Mouse (Mus musculus): ENCODE data around the gene Cdx2. TPM values are rescaled to one million over a fixed set of nuclear protein-coding genes. Genes with fewer than 3 reads are reported as not detected.
A peak's percentile ranks its signal among the peaks of the same experiment; 100 is the strongest.

The Cdx2 gene
- total and polyA plus RNA-seq, 2 experiments from 2014 or later: not detected

- 20% methylated on average over 16 of the region's 17 CpGs for WGBS
- no peak overlapping the region for H3K9ac ChIP-seq (replicated peaks; ENCODE audit: low read length, poor library complexity, severe bottlenecking)
- no peaks in the 10 kb centered on the region for H3K4me1 ChIP-seq (ENCODE audit: insufficient read depth, low read length)
- no peak overlapping the region for H3K4me2 ChIP-seq (ENCODE audit: low read depth, low read length, poor library complexity, severe bottlenecking)
- no peaks in the 10 kb centered on the region for H3K36me3 ChIP-seq (ENCODE audit: insufficient read depth, low read length)
- ATAC-seq (ENCODE audit: low FRiP score) (no peak), DNase-seq (ENCODE audit: low spot score) (peak; percentile 55)
- H3K9me3 ChIP-seq (ENCODE audit: low read length): no peaks in the 10 kb centered on the region
- no peak overlapping the region for H3K4me3 ChIP-seq (ENCODE audit: low read depth, low read length)
- TF ChIP-seq CTCF (IDR thresholded peaks at IDR 0.05): peak; percentile 82
- no peak overlapping the region for H3K27ac ChIP-seq (ENCODE audit: low read depth, low read length)
- peaks cover 21% of the 10 kb centered on the region for H3K27me3 ChIP-seq (ENCODE audit: insufficient read depth, low read length)
Measured at GRCm38 (mm10) chr5:147323237-147323917, 16.3 kb upstream of the Cdx2 start.

DNA sequence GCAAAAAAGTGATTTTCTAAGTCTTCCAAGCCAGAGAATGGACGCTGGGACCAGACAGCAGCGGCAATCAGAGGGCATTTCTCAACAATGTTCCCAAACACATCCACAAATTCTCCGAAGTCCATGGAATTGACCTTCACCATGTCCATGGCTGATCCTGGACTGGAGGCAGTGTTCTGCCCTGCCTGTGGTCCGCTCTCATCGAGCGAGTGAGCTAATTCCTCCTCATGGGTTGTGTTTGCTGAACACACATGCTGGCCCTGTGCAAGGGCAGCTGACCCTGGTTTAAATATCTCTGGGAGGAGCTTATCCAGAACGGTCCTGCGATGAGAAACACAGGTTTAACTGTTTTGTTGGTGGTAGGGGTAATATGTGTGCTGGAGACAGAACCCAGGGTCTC, 15.1 kb upstream of the Cdx2 start, which contains the start of gene Urad:
Gene Urad, minus strand, starts transcription at position 258 of the 400 bp plus-strand sequence.
- ATAC-seq (ENCODE audit: low FRiP score): no peak
- Histone ChIP-seq H3K27me3 (ENCODE audit: insufficient read depth, low read length) (peaks cover 33% of the 10 kb centered on the region), H3K4me3 (ENCODE audit: low read depth, low read length) (no peak within 1 kb of the TSS), H3K27ac (ENCODE audit: low read depth, low read length) (no peak within 1 kb of the TSS), H3K4me1 (ENCODE audit: insufficient read depth, low read length) (no peaks in the 10 kb centered on the region), H3K9ac (replicated peaks; ENCODE audit: low read length, poor library complexity, severe bottlenecking) (no peak within 1 kb of the TSS), H3K36me3 (ENCODE audit: insufficient read depth, low read length) (no peaks in the 10 kb centered on the region), H3K9me3 (ENCODE audit: low read length) (no peaks in the 10 kb centered on the region), H3K4me2 (ENCODE audit: low read depth, low read length, poor library complexity, severe bottlenecking) (no peak within 1 kb of the TSS)
- TF ChIP-seq CTCF (IDR thresholded peaks at IDR 0.05): no peak
- WGBS: 77% methylated on average over 8 of the region's 8 CpGs
- DNase-seq (ENCODE audit: low spot score): no peak

DNA sequence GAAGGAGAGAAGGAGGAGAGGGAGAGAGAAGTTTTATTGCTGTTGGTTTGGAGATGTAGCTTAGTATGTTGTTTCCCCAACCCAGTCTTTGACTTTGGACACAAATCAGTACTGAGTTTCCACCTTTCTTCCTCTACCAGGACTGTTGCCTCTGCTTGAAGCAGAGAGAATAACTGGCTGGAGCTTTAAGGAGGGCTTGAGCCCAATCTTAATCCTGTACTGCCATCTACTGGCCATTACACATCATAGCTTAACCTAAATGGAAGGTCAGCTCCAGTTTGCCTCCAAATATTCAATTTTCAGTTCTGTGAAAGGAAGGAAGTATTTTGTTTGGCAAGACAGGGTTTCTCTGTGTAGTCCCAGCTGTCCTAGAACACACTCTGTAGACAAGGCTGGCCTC, 12.6 kb upstream of the Cdx2 start:
- peaks cover 55% of the 10 kb centered on the region for H3K27me3 ChIP-seq (ENCODE audit: insufficient read depth, low read length)
- DNase-seq (ENCODE audit: low spot score) (peak; percentile 92), ATAC-seq (ENCODE audit: low FRiP score) (no peak; the same call in 1 of the 2 replicates)
- no peaks in the 10 kb centered on the region for H3K4me1 ChIP-seq (ENCODE audit: insufficient read depth, low read length)
- no peak overlapping the region for H3K4me3 ChIP-seq (ENCODE audit: low read depth, low read length)
- H3K9ac ChIP-seq (replicated peaks; ENCODE audit: low read length, poor library complexity, severe bottlenecking): no peak overlapping the region
- H3K9me3 ChIP-seq (ENCODE audit: low read length): no peaks in the 10 kb centered on the region
- no peak overlapping the region for H3K4me2 ChIP-seq (ENCODE audit: low read depth, low read length, poor library complexity, severe bottlenecking)
- TF ChIP-seq CTCF (IDR thresholded peaks at IDR 0.05): peak; percentile 95
- no peak overlapping the region for H3K27ac ChIP-seq (ENCODE audit: low read depth, low read length)
- no peaks in the 10 kb centered on the region for H3K36me3 ChIP-seq (ENCODE audit: insufficient read depth, low read length)

- DNase-seq (ENCODE audit: low spot score) (no peak), ATAC-seq (ENCODE audit: low FRiP score) (no peak)
- no peak overlapping the region for H3K4me2 ChIP-seq (ENCODE audit: low read depth, low read length, poor library complexity, severe bottlenecking)
- peaks cover 69% of the 10 kb centered on the region for H3K27me3 ChIP-seq (ENCODE audit: insufficient read depth, low read length)
- peak; percentile 15; the same call in 1 of the 2 replicates for TF ChIP-seq CTCF (IDR thresholded peaks at IDR 0.05)
- H3K4me3 ChIP-seq (ENCODE audit: low read depth, low read length): no peak overlapping the region
- no peaks in the 10 kb centered on the region for H3K9me3 ChIP-seq (ENCODE audit: low read length)
- no peaks in the 10 kb centered on the region for H3K36me3 ChIP-seq (ENCODE audit: insufficient read depth, low read length)
- no peak overlapping the region for H3K27ac ChIP-seq (ENCODE audit: low read depth, low read length)
- WGBS: 26% methylated on average over 7 of the region's 7 CpGs
- H3K4me1 ChIP-seq (ENCODE audit: insufficient read depth, low read length): no peaks in the 10 kb centered on the region
- no peak overlapping the region for H3K9ac ChIP-seq (replicated peaks; ENCODE audit: low read length, poor library complexity, severe bottlenecking)
Measured at GRCm38 (mm10) chr5:147317991-147318390, 10.9 kb upstream of the Cdx2 start.

- Histone ChIP-seq H3K27ac (ENCODE audit: low read depth, low read length) (no peak overlapping the region), H3K4me2 (ENCODE audit: low read depth, low read length, poor library complexity, severe bottlenecking) (no peak overlapping the region), H3K27me3 (ENCODE audit: insufficient read depth, low read length) (peaks cover 69% of the 10 kb centered on the region), H3K4me3 (ENCODE audit: low read depth, low read length) (no peak overlapping the region), H3K9me3 (ENCODE audit: low read length) (no peaks in the 10 kb centered on the region), H3K36me3 (ENCODE audit: insufficient read depth, low read length) (no peaks in the 10 kb centered on the region), H3K4me1 (ENCODE audit: insufficient read depth, low read length) (no peaks in the 10 kb centered on the region), H3K9ac (replicated peaks; ENCODE audit: low read length, poor library complexity, severe bottlenecking) (no peak overlapping the region)
- DNase-seq (ENCODE audit: low spot score) (no peak), ATAC-seq (ENCODE audit: low FRiP score) (no peak)
- 5% methylated on average over 7 of the region's 7 CpGs for WGBS
- no peak for TF ChIP-seq CTCF (IDR thresholded peaks at IDR 0.05)
Measured at GRCm38 (mm10) chr5:147317321-147317720, 10.3 kb upstream of the Cdx2 start.

- ATAC-seq (ENCODE audit: low FRiP score) (no peak), DNase-seq (ENCODE audit: low spot score) (no peak)
- H3K4me3 ChIP-seq (ENCODE audit: low read depth, low read length): peak overlapping the region; percentile 9; the same call in 1 of the 2 replicates
- H3K4me2 ChIP-seq (ENCODE audit: low read depth, low read length, poor library complexity, severe bottlenecking): no peak overlapping the region
- no peaks in the 10 kb centered on the region for H3K36me3 ChIP-seq (ENCODE audit: insufficient read depth, low read length)
- no peak overlapping the region for H3K9ac ChIP-seq (replicated peaks; ENCODE audit: low read length, poor library complexity, severe bottlenecking)
- under 1% methylated on average over 25 of the region's 25 CpGs for WGBS
- no peak for TF ChIP-seq CTCF (IDR thresholded peaks at IDR 0.05)
- H3K4me1 ChIP-seq (ENCODE audit: insufficient read depth, low read length): no peaks in the 10 kb centered on the region
- peaks cover 82% of the 10 kb centered on the region for H3K27me3 ChIP-seq (ENCODE audit: insufficient read depth, low read length)
- no peaks in the 10 kb centered on the region for H3K9me3 ChIP-seq (ENCODE audit: low read length)
- no peak overlapping the region for H3K27ac ChIP-seq (ENCODE audit: low read depth, low read length)
Measured at GRCm38 (mm10) chr5:147315432-147316075, 8.5 kb upstream of the Cdx2 start.
